ENCODE assay signal across 9 mouse cellular contexts in genomic region chr4:152318517-152319234, GRCm38 (mm10). TPM values are rescaled to one million over a fixed set of nuclear protein-coding genes. Genes with fewer than 3 reads are reported as not detected.
DNase-seq lines count a peak whose midpoint lies in the region; ATAC-seq lines count a peak whose summit lies in the region.
"Had no signal": no experiment of that assay in that cellular context is flagged by ENCODE, and none has a peak within 500 bp of the region (broad histone marks: within the 10 kb centered on the region; RNA-seq: fewer than 3 reads in every experiment).

Gene Rnf207 (minus strand): TSS chr4:152318993.

- H3K27me3 ChIP-seq in midbrain, embryonic 16.5 days (ENCODE audit: control insufficient read depth, insufficient read depth, low read depth, low read length) = peaks cover 53% of the 10 kb centered on the region

- no peak within 1 kb of the TSS for H3K27ac ChIP-seq in midbrain, embryonic 16.5 days (ENCODE audit: low read length)

- intact Hi-C loops in gastrocnemius, postnatal 14 days (cut with DNase I; ENCODE audit: low total_unique reads) = no loop called here

- H3K9ac ChIP-seq in midbrain, embryonic 16.5 days (ENCODE audit: low read depth, low read length) = peak within 1 kb of the TSS; percentile 52

- 4% methylated on average over 26 of the region's 26 CpGs for WGBS in midbrain, embryonic 16.5 days

- ATAC-seq in midbrain, embryonic 16.5 days = no peak

- no peak within 1 kb of the TSS for H3K4me3 ChIP-seq in midbrain, embryonic 16.5 days (ENCODE audit: low read depth, low read length)
- H3K4me3 ChIP-seq: erythroblast, embryonic 14.5 days had no signal

- no peaks in the 10 kb centered on the region for H3K36me3 ChIP-seq in midbrain, embryonic 16.5 days (ENCODE audit: control insufficient read depth, insufficient read depth, low read length)

- H3K4me1 ChIP-seq in midbrain, embryonic 16.5 days (ENCODE audit: control insufficient read depth, insufficient read depth, low read length) = peaks cover 12% of the 10 kb centered on the region

- peak; percentile 32 to 69 for DNase-seq in spleen, adult 18-20 months
- DNase-seq in spleen, adult 12 weeks (ENCODE audit: low spot score) = no peak
- peak; percentile 56 for DNase-seq in cerebellum, adult 8-10 months
- peak; percentile 51 for DNase-seq in gastrocnemius, postnatal 14 days
- peak; percentile 62 for DNase-seq in induced T-regulatory cell, adult 2 months (ENCODE audit: low read depth)
- DNase-seq in liver = peak; percentile 56
- DNase-seq in testis, postnatal 14 days (ENCODE audit: low spot score) = peak; percentile 30

- no peaks in the 10 kb centered on the region for H3K9me3 ChIP-seq in midbrain, embryonic 16.5 days (replicated peaks; ENCODE audit: control insufficient read depth, low read length, poor library complexity, severe bottlenecking)

- H3K4me2 ChIP-seq in midbrain, embryonic 16.5 days (ENCODE audit: low read length) = peak within 1 kb of the TSS; percentile 29; the same call in 1 of the 2 replicates

RNA-seq across cellular contexts. Expression of gene Rnf207, which starts in this region (rescaled TPM):
- total RNA-seq in gastrocnemius, postnatal 14 days (2021) = not detected
- polyA plus RNA-seq in midbrain, embryonic 16.5 days (2015; fragmentation: Nextera tagmentation; extraction: Ambion mirVana) = 6.4 and 9.5 TPM in 2 replicates

Comparison
In these comparisons a context has a peak if more than half of its experiments do, and no peak if none do; other contexts are left out.
1. Peak in DNase-seq in gastrocnemius, postnatal 14 days; RNA of the gene not detected or under 1 TPM.